Mouse (Mus musculus): Measurements from ENCODE around the gene Commd9.

The Commd9 gene

DNA sequence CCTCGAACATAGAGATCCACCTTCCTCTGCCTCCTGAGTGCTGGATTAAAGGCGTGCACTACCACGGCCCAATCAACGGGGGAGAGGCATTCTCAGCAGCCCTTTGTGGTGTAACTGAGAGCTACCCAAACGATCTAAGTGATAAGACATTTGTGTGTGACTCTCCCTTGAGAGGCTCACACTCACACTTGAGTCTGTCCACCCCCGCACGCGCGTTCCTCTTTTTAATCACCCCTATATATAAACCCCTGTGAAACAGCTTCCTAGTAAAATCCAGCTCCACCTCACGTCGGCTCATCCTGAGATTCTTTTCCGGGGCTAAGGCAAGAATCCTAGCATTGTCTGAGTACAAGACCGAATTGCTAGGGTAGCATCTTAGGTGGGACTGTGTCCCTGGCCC lies 22.7 kb downstream of the Commd9 start:
- no peak for DNase-seq (ENCODE audit: extremely low read depth, insufficient read length, low spot score)

DNA sequence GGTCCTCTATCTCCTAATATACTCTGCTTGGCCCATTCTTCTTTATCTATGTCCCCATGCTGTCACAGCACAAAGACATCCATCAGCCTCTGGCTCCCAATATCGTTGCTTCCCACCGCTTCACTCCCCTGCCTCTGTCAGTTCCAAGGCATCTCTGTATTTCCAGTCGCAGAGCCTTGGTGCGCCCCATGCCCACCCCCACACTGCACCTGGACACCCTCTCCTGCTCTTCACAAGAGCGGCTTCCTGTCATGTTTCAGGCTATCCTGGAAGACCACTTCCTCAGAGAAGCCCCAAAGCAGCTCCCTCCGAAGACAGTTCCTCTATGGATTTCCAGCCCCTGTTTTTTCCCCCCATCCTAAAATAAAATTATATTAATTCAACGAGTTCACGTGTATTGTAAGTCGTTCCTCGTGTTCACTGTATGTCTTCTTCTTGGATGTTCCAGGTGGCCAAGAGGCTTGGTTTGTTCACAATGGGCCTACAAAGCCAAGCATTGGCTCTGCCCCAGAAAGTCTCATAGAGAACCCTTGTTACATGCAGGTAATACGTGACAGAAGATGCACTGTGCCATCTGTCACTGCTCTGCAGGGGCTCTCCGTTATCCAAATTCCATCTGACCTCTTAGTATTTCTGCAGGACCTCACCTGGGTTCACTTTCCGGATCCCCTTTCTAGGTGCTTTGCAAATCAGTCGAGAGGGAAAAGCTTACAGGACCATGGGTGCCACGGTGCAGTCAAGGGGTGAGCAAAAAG lies 23.5 kb downstream of the Commd9 start:
- DNase-seq (ENCODE audit: extremely low read depth, insufficient read length, low spot score): no peak

DNA sequence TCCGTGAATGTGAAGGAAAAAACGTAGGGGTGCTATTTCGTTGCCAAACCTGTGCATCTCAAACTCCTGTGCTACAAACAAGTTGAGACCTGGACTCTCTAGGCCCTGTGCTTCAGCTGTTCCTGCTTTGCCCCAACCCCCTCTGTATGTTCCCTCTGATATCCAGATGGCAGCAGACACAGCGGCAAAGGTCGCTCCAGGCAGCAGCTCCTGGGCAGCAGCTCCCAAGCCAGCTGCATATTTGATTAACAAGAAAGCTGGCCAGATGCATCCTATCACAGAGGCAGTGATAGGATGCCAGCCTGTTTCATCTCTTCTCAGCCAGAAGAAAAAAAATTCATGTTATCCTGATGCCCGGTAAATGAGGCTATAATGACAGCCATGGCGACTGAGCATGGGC lies 32.5 kb downstream of the Commd9 start:
- DNase-seq (ENCODE audit: extremely low read depth, insufficient read length, low spot score): no peak

DNA sequence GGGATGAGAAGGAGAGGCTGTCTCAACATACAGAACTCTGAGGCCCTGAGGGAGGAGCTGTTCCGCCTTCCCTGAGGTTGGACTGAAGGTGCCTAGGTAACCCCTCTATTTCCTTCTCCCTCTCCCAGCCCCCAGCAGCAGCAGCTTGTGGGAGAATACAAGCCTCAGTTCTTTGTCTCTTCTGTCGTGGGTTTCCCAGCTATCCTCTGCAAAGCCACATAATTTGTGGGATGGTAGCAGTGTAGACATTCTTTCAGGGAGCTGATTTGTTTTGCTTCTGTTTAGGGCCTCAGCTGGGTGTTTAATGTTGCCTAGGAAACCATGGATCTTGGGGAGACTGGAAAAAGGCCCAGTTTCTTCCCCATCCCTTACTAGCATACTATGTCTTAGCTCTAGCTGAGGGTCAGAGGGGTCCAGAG lies 34.1 kb downstream of the Commd9 start:
- DNase-seq (ENCODE audit: extremely low read depth, insufficient read length, low spot score): no peak

DNA sequence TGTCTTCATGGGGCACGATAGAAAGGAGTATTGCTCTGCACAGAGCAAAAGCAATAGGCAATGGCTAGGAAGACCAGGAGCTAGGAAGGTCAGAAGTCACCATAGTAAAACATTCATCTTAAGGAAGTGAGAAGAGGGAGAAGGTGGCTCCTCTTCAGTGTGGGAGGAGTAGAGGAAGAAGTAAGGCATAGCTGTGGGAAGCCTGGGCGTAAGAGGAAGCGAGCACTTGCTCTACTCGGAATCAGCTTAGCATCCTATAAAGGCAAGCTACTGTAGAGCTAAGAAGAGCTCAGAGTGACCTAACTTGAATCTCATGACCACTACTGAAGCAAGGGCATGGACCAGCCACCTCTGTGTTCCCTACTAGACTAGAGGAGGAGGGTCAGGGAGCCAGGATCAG lies 36.3 kb downstream of the Commd9 start:
- no peak for DNase-seq (ENCODE audit: extremely low read depth, insufficient read length, low spot score)

DNA sequence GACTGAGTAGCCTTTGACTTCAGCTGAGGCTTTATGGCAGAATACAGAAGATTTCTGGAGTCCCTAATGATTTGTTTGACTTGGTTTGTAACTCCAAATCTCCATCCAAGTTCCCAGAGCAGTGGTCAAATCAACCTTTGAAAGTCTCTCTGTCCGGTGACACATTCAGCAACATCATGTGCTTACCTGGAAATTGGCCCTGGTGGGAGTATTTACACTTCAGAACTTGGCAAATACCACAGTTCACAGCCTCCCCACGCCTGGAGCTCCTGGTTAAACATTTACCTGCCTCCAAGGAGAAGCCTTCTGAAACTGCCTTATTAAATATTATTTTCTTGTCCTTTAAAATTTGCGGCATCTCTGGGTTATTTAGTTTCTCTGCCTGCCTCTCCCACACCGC lies 37.1 kb downstream of the Commd9 start:
- no peak for DNase-seq (ENCODE audit: extremely low read depth, insufficient read length, low spot score)

DNA sequence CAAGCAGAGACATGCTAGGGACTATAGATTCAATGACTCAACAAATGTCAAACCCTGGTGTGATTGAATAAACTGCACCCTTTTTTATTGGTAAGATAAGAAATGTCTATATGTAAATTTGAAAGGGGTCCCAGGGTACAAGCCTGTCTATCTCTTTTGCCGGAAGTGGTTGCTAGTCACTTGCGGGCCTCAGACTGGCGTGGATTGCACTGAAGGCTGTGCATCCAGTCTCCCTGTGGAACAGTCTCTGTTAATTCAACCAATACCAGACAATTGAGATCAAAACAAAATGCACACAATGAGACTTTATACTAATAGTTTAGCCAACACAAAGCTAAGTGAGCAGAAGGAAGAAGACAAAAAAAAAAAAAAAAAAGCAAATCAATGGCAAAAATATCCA lies 39.1 kb downstream of the Commd9 start:
- no peak for DNase-seq (ENCODE audit: extremely low read depth, insufficient read length, low spot score)

DNA sequence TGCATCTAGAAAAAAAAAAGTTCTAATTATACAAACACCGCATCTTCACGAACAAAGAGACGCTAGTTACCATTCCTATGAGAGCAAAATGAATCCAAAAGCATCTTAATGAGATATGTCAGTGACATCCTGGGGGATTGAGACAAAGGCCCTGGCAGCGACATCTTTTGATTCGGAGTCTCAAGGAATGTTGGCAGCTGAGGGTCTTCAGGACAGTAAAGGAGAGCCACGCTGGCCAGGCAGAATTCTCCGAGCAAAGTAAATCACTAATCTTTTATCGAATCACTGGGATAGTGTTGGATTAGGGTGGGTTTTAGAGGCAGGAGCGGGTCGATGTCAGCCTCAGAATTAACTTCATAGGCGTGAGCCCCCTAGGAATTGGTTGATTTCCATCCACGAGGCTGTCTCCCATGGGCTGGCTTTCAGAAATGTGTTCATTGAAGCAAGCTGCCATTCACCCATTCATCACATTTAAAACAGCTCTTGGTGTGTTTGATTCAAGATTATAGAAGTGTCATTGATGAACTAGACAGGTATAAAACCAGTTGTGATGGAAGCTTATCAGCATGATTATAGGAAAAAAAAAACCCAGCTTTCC lies 39.6 kb downstream of the Commd9 start:
- DNase-seq (ENCODE audit: extremely low read depth, insufficient read length, low spot score): no peak

DNA sequence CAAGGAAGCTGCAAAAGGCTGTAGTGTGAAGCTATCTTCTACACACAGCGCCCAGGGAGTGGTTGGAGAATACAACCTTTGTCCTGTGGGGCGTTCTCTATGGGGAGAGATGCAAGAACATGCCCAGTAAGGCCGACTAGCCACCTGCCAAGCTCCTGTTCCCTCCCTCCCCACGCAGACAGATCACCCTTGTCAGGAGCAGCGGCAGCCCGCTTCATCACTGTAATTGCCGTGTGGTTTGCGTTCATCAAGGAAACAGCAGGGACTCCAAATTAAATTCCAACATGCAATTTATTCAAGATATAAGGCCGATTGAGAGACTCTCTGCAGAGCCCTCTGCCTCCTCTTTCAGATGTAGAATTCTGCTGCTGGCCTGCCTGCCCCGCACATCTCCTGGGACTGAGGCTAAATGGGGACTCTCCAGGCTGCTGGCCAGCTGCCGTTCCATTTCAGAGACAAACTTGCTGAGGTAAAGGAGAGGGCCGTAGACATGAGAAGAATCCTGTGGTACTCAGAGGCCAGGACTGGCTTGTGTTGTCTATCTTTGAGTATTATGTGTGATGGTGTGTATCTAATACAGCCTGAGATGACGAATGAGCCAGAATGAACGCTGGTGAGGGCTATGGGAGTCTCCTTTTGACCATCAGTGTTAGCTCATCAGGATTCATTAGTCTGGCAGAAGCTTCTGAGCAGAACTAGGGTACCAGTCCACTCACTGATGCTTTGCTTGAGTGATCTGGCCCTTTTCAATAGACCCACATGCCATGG lies 46.3 kb downstream of the Commd9 start:
- DNase-seq (ENCODE audit: extremely low read depth, insufficient read length, low spot score): no peak

DNA sequence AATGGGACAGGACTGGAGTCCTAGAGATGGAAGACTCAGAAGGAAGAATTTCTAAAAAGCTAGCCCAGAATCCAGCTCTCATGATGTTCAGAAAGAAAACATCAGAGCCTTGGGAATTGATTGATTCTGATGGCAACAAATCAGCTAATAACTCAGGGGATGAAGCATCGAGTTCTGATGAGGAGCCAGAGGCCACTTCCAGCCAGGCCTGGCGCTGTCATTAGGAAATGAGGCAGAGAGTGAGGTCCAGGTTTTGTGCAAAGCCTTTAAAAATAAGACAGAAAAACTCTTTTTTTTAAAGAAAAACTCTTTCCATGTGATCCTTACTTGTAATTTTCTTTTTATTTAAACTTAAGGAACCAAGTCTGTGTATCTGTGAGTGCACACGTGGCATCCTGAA lies 47.3 kb downstream of the Commd9 start:
- no peak for DNase-seq (ENCODE audit: extremely low read depth, insufficient read length, low spot score)

DNA sequence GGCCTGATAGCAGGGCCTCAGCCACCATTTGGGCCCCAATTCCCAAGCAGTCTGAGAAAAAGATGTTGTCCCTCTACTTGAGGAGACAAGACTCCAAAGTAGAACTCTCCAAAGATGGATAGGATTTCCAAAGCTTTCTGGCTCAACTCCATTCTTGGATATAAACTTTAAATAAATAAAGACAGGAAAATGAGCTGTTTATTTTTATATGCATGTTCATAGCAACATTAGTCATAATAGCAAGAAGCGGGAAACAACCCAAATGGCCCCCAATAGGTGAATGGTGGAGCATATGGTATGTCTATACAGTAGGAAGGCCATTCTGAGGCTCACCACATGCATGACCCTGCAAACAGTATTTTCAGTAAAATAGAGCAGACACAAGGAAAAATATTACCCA lies 49.0 kb downstream of the Commd9 start:
- DNase-seq (ENCODE audit: extremely low read depth, insufficient read length, low spot score): no peak

DNA sequence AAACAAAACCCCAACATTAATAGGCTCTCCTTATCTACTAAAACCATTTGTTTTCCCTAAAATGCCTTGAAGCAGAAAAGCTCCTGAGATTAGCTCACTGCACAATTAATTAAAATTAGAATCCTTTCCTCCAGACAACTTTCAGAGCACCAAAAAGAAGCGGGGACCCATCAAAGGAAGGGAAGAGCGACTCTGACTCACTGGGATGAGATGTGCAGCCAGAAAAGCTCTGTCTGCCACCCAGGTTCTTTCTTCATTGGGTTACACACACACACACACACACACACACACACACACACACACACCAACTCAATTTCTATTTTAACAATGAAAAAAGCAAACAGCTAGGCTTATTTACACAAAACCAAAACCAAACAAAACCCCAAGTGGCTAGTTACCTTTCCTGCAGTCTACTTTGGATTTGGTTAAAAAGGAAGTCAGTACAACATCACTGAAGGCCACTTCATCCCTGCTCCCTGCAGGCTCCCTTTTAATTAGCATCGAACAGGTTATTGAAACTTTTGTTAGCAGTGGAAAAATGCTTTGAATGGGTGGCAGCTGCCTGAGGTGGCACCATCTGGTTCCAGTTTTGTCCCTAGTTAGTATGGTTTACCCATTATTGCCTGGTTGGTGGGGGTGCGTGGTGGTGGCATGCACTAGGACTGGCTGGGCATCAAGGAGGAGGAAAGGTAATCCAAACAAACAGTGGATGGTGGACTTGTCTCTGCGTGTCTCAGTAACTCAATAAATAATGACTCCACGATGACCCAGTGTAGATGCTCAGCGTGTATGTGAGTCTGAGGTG lies 64.9 kb downstream of the Commd9 start:
- DNase-seq (ENCODE audit: extremely low read depth, insufficient read length, low spot score): no peak
